Mouse (Mus musculus): ENCODE measurements around the gene Pacrg.

- TF ChIP-seq POLR2A (IDR thresholded peaks at IDR 0.05; ENCODE audit: extremely low read depth, insufficient read depth, low read length) (no peak), CTCF (IDR thresholded peaks at IDR 0.05; ENCODE audit: low read depth, low read length) (no peak)
These were observed 414.8 kb downstream of the Pacrg start for GRCm38 (mm10) chr17:10425311-10425710.

Measured in liver, adult 2 months (tissue).